ENCODE assay signal across 8 mouse cellular contexts in the genomic region with DNA sequence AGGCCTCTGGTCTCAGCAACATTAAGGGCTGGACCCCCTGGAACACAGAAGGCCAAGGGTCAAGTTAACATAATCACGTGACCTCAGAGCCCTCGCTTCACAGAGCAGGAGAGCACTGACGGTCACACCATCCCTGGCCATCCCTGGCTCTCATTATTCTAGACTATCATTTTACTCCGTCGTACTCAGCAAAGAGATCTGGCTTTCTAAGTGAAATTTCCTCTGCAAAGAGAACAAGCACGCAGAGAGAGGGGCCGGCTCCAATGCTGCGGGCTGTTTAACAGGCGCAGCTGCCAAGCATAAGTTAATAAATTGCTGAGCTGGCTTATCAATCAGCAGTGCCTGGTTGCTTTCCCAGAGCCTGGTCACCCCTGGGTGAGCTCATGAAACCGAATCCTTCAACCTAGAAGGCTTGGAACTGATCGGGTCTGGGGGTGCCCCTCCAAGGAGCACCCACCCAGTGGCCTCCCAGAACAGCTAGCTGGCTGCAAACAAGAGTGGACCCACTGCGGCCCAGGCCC. TPM values are rescaled to one million over a fixed set of nuclear protein-coding genes. Genes with fewer than 3 reads are reported as not detected.
DNase-seq lines count a peak whose midpoint lies in the region; ATAC-seq and TF ChIP-seq lines count a peak whose summit lies in the region.

No protein-coding gene starts in this region.

- H3K36me3 ChIP-seq in forebrain, embryonic 10.5 days (replicated peaks): no peaks in the 10 kb centered on the region
- H3K36me3 ChIP-seq in forebrain, embryonic 11.5 days (ENCODE audit: control insufficient read depth, insufficient read depth, low read length): no peaks in the 10 kb centered on the region
- no peaks in the 10 kb centered on the region for H3K36me3 ChIP-seq in embryonic facial prominence, embryonic 11.5 days (replicated peaks; ENCODE audit: control insufficient read depth, insufficient read depth, low read depth, low read length)
- H3K36me3 ChIP-seq in hindbrain, embryonic 15.5 days: no peaks in the 10 kb centered on the region
- H3K36me3 ChIP-seq in limb, embryonic 14.5 days (ENCODE audit: control insufficient read depth, insufficient read depth, low read length): no peaks in the 10 kb centered on the region

- no peak overlapping the region for H3K4me2 ChIP-seq in forebrain, embryonic 11.5 days (ENCODE audit: low read depth, low read length, severe bottlenecking)
- no peak overlapping the region for H3K4me2 ChIP-seq in embryonic facial prominence, embryonic 11.5 days (ENCODE audit: low read depth, low read length)
- no peak overlapping the region for H3K4me2 ChIP-seq in hindbrain, embryonic 15.5 days
- peak overlapping the region; percentile 13 for H3K4me2 ChIP-seq in limb, embryonic 14.5 days (replicated peaks; ENCODE audit: low read depth, low read length, severe bottlenecking)

- intact Hi-C loops in left cerebral cortex, postnatal 4 days (cut with DNase I): loop anchor here (5.0 kb wide), 1 partner anchor 80 kb away; no protein-coding TSS in a partner anchor

- ATAC-seq in forebrain, embryonic 11.5 days (replicated peaks; ENCODE audit: low FRiP score): no peak
- no peak; the same call in 1 of the 2 replicates for ATAC-seq in embryonic facial prominence, embryonic 11.5 days (replicated peaks; ENCODE audit: insufficient number of reproducible peaks, low FRiP score, low TSS enrichment, low read depth)
- ATAC-seq in hindbrain, embryonic 15.5 days (ENCODE audit: low FRiP score, low read depth): peak; percentile 50; the same call in 1 of the 2 replicates
- peak; percentile 25; the same call in 1 of the 2 replicates for ATAC-seq in limb, embryonic 14.5 days (ENCODE audit: low FRiP score, low read depth)

- no peak overlapping the region for H3K4me3 ChIP-seq in forebrain, embryonic 10.5 days
- no peak overlapping the region for H3K4me3 ChIP-seq in forebrain, embryonic 11.5 days (ENCODE audit: low read depth, low read length)
- no peak overlapping the region for H3K4me3 ChIP-seq in embryonic facial prominence, embryonic 11.5 days (ENCODE audit: low read depth, low read length)
- H3K4me3 ChIP-seq in hindbrain, embryonic 15.5 days: no peak overlapping the region
- H3K4me3 ChIP-seq in limb, embryonic 14.5 days (replicated peaks; ENCODE audit: low read length): no peak overlapping the region

- DNase-seq in forebrain, embryonic 10.5 days (ENCODE audit: extremely low spot score, low spot score): no peak
- no peak for DNase-seq in forebrain, embryonic 11.5 days (ENCODE audit: low spot score)
- DNase-seq in embryonic facial prominence, embryonic 11.5 days (ENCODE audit: low spot score): peak; percentile 56
- DNase-seq in limb, embryonic 14.5 days (ENCODE audit: low spot score): peak; percentile 78
- no peak for DNase-seq in left cerebral cortex, postnatal 4 days
- no peak for DNase-seq in thymus, postnatal 25 days
- no peak for DNase-seq in gastrocnemius, adult 18-20 months (ENCODE audit: low spot score)

- no peak overlapping the region for H3K9ac ChIP-seq in forebrain, embryonic 11.5 days (ENCODE audit: low read length)
- no peak overlapping the region for H3K9ac ChIP-seq in embryonic facial prominence, embryonic 11.5 days (replicated peaks; ENCODE audit: low read length)
- H3K9ac ChIP-seq in hindbrain, embryonic 15.5 days: no peak overlapping the region
- H3K9ac ChIP-seq in limb, embryonic 14.5 days (ENCODE audit: low read depth, low read length, severe bottlenecking): peak overlapping the region; percentile 16; the same call in 1 of the 2 replicates

- no peak for TF ChIP-seq POLR2A in limb, embryonic 14.5 days (IDR thresholded peaks at IDR 0.05; ENCODE audit: borderline replicate concordance, extremely low read depth, insufficient read depth, insufficient read length)

- WGBS in forebrain, embryonic 10.5 days: 57% methylated on average over 12 of the region's 12 CpGs
- WGBS in forebrain, embryonic 11.5 days: 60% methylated on average over 12 of the region's 12 CpGs
- WGBS in embryonic facial prominence, embryonic 11.5 days: 36% methylated on average over 12 of the region's 12 CpGs
- WGBS in hindbrain, embryonic 15.5 days: 31% methylated on average over 12 of the region's 12 CpGs
- WGBS in limb, embryonic 14.5 days: 19% methylated on average over 12 of the region's 12 CpGs

- H3K4me1 ChIP-seq in forebrain, embryonic 10.5 days: peaks cover 62% of the 10 kb centered on the region
- no peaks in the 10 kb centered on the region for H3K4me1 ChIP-seq in forebrain, embryonic 11.5 days (replicated peaks; ENCODE audit: control insufficient read depth, insufficient read depth, low read length)
- H3K4me1 ChIP-seq in embryonic facial prominence, embryonic 11.5 days (ENCODE audit: control insufficient read depth, insufficient read depth, low read length): peaks cover 3% of the 10 kb centered on the region; the same call in 1 of the 2 replicates
- H3K4me1 ChIP-seq in hindbrain, embryonic 15.5 days (replicated peaks): peaks cover 29% of the 10 kb centered on the region
- peaks cover 29% of the 10 kb centered on the region for H3K4me1 ChIP-seq in limb, embryonic 14.5 days (ENCODE audit: control insufficient read depth, insufficient read depth, low read length)

- H3K27me3 ChIP-seq in forebrain, embryonic 10.5 days (ENCODE audit: poor library complexity, severe bottlenecking): peaks cover 34% of the 10 kb centered on the region
- H3K27me3 ChIP-seq in forebrain, embryonic 11.5 days (ENCODE audit: control insufficient read depth, insufficient read depth, low read length): no peaks in the 10 kb centered on the region
- H3K27me3 ChIP-seq in embryonic facial prominence, embryonic 11.5 days (ENCODE audit: control insufficient read depth, insufficient read depth, low read length): no peaks in the 10 kb centered on the region
- H3K27me3 ChIP-seq in hindbrain, embryonic 15.5 days: no peaks in the 10 kb centered on the region
- no peaks in the 10 kb centered on the region for H3K27me3 ChIP-seq in limb, embryonic 14.5 days (ENCODE audit: control insufficient read depth, insufficient read depth, low read length)

- H3K27ac ChIP-seq in forebrain, embryonic 10.5 days: peak overlapping the region; percentile 72
- H3K27ac ChIP-seq in forebrain, embryonic 11.5 days (ENCODE audit: low read depth, low read length): no peak overlapping the region
- 0 out of 2 replicates have a peak overlapping the region, but pooled peaks have one; percentile 15 for H3K27ac ChIP-seq in embryonic facial prominence, embryonic 11.5 days (replicated peaks; ENCODE audit: low read depth, low read length)
- H3K27ac ChIP-seq in hindbrain, embryonic 15.5 days (replicated peaks): peak overlapping the region; percentile 43
- H3K27ac ChIP-seq in limb, embryonic 14.5 days (replicated peaks; ENCODE audit: low read depth, low read length): peak overlapping the region; percentile 67

- no peaks in the 10 kb centered on the region for H3K9me3 ChIP-seq in forebrain, embryonic 10.5 days
- no peaks in the 10 kb centered on the region for H3K9me3 ChIP-seq in forebrain, embryonic 11.5 days (ENCODE audit: control insufficient read depth, low read length)
- H3K9me3 ChIP-seq in embryonic facial prominence, embryonic 11.5 days (replicated peaks; ENCODE audit: control insufficient read depth, low read length): no peaks in the 10 kb centered on the region
- no peaks in the 10 kb centered on the region for H3K9me3 ChIP-seq in hindbrain, embryonic 15.5 days
- H3K9me3 ChIP-seq in limb, embryonic 14.5 days (ENCODE audit: control insufficient read depth, low read length): no peaks in the 10 kb centered on the region

RNA-seq across cellular contexts. Expression of a gene that starts 25.6 kb away (rescaled TPM):
- polyA plus RNA-seq in forebrain, embryonic 10.5 days (2016; fragmentation: Nextera tagmentation; extraction: Ambion mirVana): 0.32 and 0.44 TPM in 2 replicates
- 0.21 and 0.95 TPM in 2 replicates for polyA plus RNA-seq in forebrain, embryonic 11.5 days (2014; fragmentation: Nextera tagmentation; extraction: Ambion mirVana)
- polyA plus RNA-seq in embryonic facial prominence, embryonic 11.5 days (2014; fragmentation: Nextera tagmentation; extraction: Ambion mirVana): 0.24 and 0.66 TPM in 2 replicates
- polyA plus RNA-seq in hindbrain, embryonic 15.5 days (2015; fragmentation: Nextera tagmentation; extraction: Ambion mirVana): 42.2 and 48.7 TPM in 2 replicates
- 0.21 and 0.27 TPM in 2 replicates for polyA plus RNA-seq in limb, embryonic 14.5 days (2012; rRNA removed)
- polyA plus RNA-seq in limb, embryonic 14.5 days (2014; fragmentation: Nextera tagmentation; extraction: Ambion mirVana): 0.10 and 0.21 TPM in 2 replicates
- 10 to 100 TPM; 53.6 to 65.1 TPM for total RNA-seq in left cerebral cortex, postnatal 4 days (2021)
- total RNA-seq in gastrocnemius, adult 18-20 months (2021): under 1 TPM in 1 of 2 experiments, not detected in 1; 0.12 TPM

RNA-seq across cellular contexts. Expression of a gene that starts 27.8 kb away (rescaled TPM):
- polyA plus RNA-seq in forebrain, embryonic 10.5 days (2016; fragmentation: Nextera tagmentation; extraction: Ambion mirVana): 19.6 and 20.5 TPM in 2 replicates
- polyA plus RNA-seq in forebrain, embryonic 11.5 days (2014; fragmentation: Nextera tagmentation; extraction: Ambion mirVana): 20.0 and 21.5 TPM in 2 replicates
- 15.1 and 16.7 TPM in 2 replicates for polyA plus RNA-seq in embryonic facial prominence, embryonic 11.5 days (2014; fragmentation: Nextera tagmentation; extraction: Ambion mirVana)
- polyA plus RNA-seq in hindbrain, embryonic 15.5 days (2015; fragmentation: Nextera tagmentation; extraction: Ambion mirVana): 16.4 and 17.7 TPM in 2 replicates
- 9.0 and 9.2 TPM in 2 replicates for polyA plus RNA-seq in limb, embryonic 14.5 days (2012; rRNA removed)
- polyA plus RNA-seq in limb, embryonic 14.5 days (2014; fragmentation: Nextera tagmentation; extraction: Ambion mirVana): 13.6 and 14.5 TPM in 2 replicates
- total RNA-seq in left cerebral cortex, postnatal 4 days (2021): 1 to 10 TPM; 7.8 to 8.0 TPM
- 1 to 10 TPM; 4.2 to 5.1 TPM for total RNA-seq in gastrocnemius, adult 18-20 months (2021)

RNA-seq across cellular contexts. Expression of a gene that starts 44.8 kb away (rescaled TPM):
- polyA plus RNA-seq in forebrain, embryonic 10.5 days (2016; fragmentation: Nextera tagmentation; extraction: Ambion mirVana): 10.9 and 13.7 TPM in 2 replicates
- polyA plus RNA-seq in forebrain, embryonic 11.5 days (2014; fragmentation: Nextera tagmentation; extraction: Ambion mirVana): 12.0 and 12.2 TPM in 2 replicates
- 9.0 and 9.7 TPM in 2 replicates for polyA plus RNA-seq in embryonic facial prominence, embryonic 11.5 days (2014; fragmentation: Nextera tagmentation; extraction: Ambion mirVana)
- 14.7 and 17.1 TPM in 2 replicates for polyA plus RNA-seq in hindbrain, embryonic 15.5 days (2015; fragmentation: Nextera tagmentation; extraction: Ambion mirVana)
- 24.4 and 32.4 TPM in 2 replicates for polyA plus RNA-seq in limb, embryonic 14.5 days (2012; rRNA removed)
- 14.1 and 19.3 TPM in 2 replicates for polyA plus RNA-seq in limb, embryonic 14.5 days (2014; fragmentation: Nextera tagmentation; extraction: Ambion mirVana)
- 10 to 100 TPM; 39.0 to 39.2 TPM for total RNA-seq in left cerebral cortex, postnatal 4 days (2021)
- 1 to 10 TPM; 1.6 to 1.9 TPM for total RNA-seq in gastrocnemius, adult 18-20 months (2021)

Comparison
In these comparisons a context has a peak if more than half of its experiments do, and no peak if none do; other contexts are left out.
1. DNase-seq: peak in embryonic facial prominence, embryonic 11.5 days (single experiment) and limb, embryonic 14.5 days (single experiment); none in forebrain, embryonic 10.5 days (single experiment), forebrain, embryonic 11.5 days (single experiment), left cerebral cortex, postnatal 4 days (single experiment), thymus, postnatal 25 days (single experiment) and gastrocnemius, adult 18-20 months (single experiment).
2. ATAC-seq: peak in hindbrain, embryonic 15.5 days (single experiment) and limb, embryonic 14.5 days (single experiment); none in forebrain, embryonic 11.5 days (single experiment) and embryonic facial prominence, embryonic 11.5 days (single experiment).
3. RNA of a gene that starts 25.6 kb away (polyA plus RNA-seq): 42.2 to 48.7 TPM in hindbrain, embryonic 15.5 days; 0.32 to 0.44 TPM in forebrain, embryonic 10.5 days, 0.24 to 0.66 TPM in embryonic facial prominence, embryonic 11.5 days, 0.21 to 0.95 TPM in forebrain, embryonic 11.5 days and 0.10 to 0.27 TPM in limb, embryonic 14.5 days; every median in the first group is over 10 times any median in the second.